Mouse (Mus musculus): ENCODE measurements around the gene Scn2b.

GRCm38 (mm10) chr9:45120567-45120966 is 3.0 kb downstream of the Scn2b start:
- TF ChIP-seq POLR2A (IDR thresholded peaks at IDR 0.05; ENCODE audit: insufficient read length, low read depth) (no peak), MAX (IDR thresholded peaks at IDR 0.05; ENCODE audit: low read depth) (no peak), CEBPB (IDR thresholded peaks at IDR 0.05; ENCODE audit: insufficient read depth, poor library complexity, severe bottlenecking) (no peak), USF1 (IDR thresholded peaks at IDR 0.05; ENCODE audit: low read depth) (no peak), MYOG (IDR thresholded peaks at IDR 0.05; ENCODE audit: control insufficient read depth in 1 of 3, insufficient read depth in 1 of 3, insufficient read length in 2 of 3, low read depth in 2 of 3) (no peak), TCF12 (IDR thresholded peaks at IDR 0.05; ENCODE audit: insufficient read depth, poor library complexity, severe bottlenecking) (no peak), POLR2AphosphoS2 (IDR thresholded peaks at IDR 0.05; ENCODE audit: insufficient read length, low read depth) (no peak), E2F4 (IDR thresholded peaks at IDR 0.05; ENCODE audit: insufficient read depth) (no peak), MYOD1 (IDR thresholded peaks at IDR 0.05; ENCODE audit: control insufficient read depth in 1 of 3, insufficient read length in 2 of 3, low read depth in 2 of 3) (no peak), SRF (IDR thresholded peaks at IDR 0.05; ENCODE audit: control insufficient read depth, insufficient read length, low read depth) (no peak), TCF3 (IDR thresholded peaks at IDR 0.05; ENCODE audit: insufficient read length, low read depth) (no peak), REST (IDR thresholded peaks at IDR 0.05; ENCODE audit: insufficient read depth, insufficient read length) (no peak)

Data from myocyte (in vitro differentiated cells).